Mouse (Mus musculus): ENCODE results near the gene Ttc6.

DNA sequence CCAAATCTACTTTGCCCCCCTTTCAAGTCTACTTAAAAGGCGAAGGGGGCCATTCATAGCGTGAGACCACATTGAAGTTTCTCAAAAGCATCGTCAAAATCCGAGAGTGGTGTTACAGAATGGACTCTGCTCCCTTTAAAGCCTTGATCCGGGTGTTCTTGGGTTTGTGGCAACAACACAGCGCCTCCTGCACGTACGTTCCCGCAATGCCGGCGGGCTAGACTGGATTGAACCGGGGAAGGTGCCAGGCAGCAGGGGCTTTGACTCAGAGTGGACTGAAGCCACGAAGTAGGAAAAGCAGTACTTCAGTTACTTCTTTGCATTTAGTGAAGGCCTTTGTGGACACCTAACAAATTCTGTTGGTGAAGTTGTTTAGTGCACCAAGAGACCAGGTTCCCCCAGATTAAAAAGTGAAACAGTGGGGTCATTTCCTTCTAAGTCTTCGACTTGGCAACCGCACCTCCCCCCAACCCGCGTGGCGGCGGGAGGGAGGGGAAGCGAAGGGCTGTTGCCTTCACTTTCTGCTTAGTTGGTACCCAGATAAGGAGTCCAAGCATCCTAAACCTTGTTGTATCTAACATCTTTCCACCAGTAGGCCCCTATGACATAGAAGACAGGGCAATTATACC, 15.4 kb upstream of the Ttc6 start:
- TF ChIP-seq CTCF (IDR thresholded peaks at IDR 0.05; ENCODE audit: extremely low read depth, insufficient read length, insufficient replicate concordance, low read depth, low read length) (peak; percentile 50; the same call in 1 of the 2 replicates), POLR2A (IDR thresholded peaks at IDR 0.05; ENCODE audit: low read depth, low read length) (no peak)

Measured in small intestine, adult 2 months (tissue).